Mouse (Mus musculus) frontal cortex, postnatal 36 days (tissue): ENCODE measurements around the gene Abl2.

ENCODE experiments used
- DNase-seq, 2 experiments: peaks; one replicate each; pipeline ENCODE4 v3.0.0; 2022; ENCODE audit warnings: low spot score in 2 of 2

The Abl2 gene

DNA sequence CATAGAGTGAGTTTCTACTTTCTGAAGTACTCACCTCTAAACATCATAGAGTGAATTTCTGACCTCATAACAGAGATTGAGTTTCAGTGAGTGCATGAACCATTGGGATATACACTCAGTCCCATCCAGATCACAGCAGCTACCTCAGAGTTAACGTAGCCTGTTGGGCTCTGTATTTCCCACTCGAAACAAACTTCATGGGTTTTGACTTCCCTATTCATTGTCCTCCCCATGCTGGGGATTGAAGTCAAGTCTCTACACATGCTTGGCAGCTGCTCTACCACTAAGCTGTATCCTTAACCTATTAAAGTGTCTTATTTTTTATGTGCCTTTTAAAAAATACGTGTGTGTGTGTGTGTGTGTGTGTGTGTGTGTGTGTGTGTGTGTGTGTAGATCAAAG lies 26.9 kb downstream of the Abl2 start:
- no peak for DNase-seq

DNA sequence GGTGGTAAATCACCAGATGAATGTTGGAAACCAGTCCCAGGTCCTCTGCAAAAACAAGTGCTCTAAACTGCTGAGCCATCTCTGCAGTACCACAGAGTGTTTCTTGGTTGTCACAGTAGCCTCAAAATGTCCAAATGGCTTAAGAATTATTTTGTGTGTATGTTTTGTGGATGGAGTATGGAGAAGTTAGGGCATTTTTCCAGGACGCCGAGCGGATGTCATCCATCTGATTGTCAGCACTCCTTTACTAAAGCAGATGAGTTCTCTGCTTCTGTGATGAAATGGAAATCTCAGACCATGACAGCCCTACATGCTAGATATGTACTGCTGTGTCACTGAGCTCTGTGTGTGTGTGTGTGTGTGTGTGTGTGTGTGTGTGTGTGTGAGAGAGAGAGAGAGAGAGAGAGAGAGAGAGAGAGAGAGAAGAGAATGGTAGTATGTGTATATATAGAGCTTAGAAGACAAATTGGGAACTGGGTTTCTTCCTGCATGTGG lies 31.3 kb downstream of the Abl2 start:
- no peak for DNase-seq

DNA sequence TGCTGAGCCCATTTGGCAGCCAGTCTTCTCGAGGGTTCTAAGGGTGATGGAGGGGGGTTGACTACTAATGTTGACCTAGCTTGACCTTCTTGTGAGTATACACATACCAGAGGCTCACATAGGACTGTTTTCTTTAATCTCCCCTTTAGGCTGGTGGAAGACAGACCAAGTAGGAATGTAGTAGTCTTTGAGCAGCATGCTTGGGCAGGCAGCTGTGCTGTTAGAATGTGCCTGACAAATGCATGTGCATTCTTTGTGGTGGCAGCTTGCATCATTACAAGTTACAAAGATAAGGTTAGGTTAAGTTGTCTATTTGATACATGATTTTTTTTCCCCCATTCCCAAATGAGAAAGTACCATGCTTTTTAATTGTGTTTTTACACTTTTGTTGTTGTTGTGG lies 31.8 kb downstream of the Abl2 start:
- DNase-seq: no peak

DNA sequence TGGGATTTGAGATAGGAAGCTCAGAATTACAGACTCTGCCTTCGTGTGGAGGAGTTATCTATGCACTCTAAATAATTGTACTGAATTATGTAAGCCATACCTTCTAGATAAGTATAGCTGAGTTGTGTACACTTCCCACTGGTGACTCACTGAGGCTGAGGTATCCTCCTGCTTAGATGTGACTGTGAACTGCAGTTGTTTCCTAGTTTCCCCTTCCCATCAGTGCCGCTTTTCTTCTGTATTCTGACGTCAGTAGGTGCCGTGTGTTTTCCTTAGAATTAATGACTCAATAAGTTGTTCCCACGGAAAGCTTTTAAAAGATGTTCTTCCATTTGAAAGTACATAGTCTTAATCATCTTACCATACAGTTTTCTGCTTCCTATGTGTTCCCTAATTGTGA lies 34.7 kb downstream of the Abl2 start:
- no peak for DNase-seq

DNA sequence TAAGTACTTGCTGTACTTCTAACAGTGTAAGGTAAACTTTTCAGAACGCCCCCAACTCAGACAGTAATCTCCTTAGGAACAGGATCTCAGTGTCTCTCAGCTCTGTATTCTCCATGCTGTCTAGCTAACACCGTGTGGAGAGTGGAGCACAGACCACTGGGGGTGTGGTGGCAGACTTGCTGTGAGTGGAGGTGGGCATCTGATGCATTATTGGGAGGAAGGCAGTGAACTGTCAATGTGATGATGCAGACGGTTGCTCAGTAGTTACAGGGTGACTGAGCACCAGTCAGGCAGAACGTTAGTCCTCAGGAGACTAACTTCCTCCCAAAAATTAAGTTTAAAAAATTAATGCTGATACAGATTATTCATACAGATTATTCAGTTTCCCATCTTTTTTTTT lies 38.5 kb downstream of the Abl2 start:
- DNase-seq: no peak

DNA sequence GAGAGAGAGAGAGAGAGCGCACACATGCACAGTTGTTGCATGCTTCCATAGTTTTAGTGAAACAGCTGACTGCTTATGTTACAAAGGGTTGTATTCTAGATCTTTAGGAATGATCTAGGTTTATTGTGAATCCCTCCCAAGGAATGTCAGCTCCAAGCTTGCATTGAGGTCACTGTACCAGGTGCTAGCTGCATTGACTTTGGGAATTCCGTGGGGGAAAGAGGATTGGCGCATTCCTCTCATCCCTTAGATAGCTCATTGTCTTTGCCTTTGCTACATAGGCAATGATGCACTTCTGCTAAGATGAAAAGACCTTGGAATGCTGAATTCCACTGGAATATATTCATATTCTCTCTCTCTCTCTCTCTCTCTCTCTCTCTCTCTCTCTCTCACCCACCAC lies 44.0 kb downstream of the Abl2 start:
- DNase-seq: no peak

DNA sequence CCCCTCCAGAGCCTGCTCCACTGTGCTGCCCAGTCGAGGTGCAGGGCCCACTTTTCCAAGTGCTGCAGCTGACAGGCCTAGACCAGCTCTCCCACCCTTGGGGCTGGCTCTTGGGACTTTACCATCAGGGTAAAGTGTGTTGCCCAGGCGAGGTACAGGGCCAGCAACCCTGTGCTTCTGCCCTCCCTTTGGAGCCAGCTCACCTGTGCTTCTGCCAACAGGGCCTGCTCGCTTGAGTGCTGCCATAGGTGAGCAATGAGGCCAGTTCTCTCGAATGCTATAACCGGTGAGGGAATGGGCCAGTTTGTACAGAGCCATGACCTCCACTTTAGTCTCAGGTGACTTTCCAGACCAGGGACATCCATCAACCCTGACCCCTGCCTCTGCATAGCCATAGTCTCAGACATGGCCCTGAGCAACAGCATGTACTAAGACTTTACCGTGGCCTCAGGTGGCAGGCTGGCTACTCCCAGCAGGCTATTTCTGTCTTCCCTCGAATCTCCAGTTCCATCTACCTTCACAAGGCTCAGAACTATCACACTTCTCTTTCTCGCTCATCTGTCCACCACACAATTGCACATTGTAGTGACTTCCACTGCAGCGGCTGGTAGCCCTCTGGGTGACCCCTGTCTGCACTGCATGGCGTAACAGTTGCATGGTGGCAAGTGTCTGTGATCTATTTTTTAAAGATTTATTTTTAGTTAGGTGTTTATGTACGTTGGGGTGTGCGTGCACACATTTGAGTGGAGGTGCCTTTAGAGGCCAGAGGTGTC lies 46.7 kb downstream of the Abl2 start:
- no peak for DNase-seq

DNA sequence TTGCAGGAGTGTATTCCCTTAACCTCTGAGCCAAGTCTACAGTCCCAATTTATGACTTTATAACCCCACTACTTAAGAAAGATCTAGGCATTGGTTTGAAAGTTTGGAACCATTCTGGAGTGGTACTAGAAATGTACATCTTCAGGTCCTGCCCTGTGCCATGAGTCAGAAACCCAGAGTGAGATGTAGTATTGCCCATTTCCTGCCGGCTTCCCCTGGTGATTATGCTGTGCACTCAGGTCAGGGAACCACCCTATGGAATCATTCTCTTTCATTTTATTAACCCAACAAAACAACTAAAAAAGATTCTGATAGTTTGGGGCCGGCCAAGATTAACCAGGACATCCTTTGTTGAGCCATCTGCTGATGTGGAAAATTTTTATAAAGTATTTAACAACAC lies 47.4 kb downstream of the Abl2 start:
- no peak for DNase-seq

DNA sequence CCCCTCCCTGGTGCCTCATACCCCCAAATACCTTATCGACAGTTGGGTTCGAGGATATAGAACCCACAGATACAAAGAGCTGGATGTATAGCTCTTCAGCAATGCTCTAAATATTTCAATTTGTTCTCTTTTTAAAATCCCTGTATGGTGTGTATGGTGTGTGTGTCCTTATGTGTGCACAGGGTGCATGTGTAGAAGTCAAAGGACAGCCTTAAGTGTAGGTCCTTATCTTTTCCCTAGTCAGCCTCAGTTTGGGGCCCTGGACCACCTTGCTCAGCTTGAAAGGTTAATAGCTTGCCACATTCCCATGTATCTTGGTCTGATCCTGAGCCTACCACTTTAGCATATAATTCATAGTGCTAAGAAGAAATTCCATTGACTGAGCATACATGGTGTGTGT lies 49.9 kb downstream of the Abl2 start:
- DNase-seq: no peak

DNA sequence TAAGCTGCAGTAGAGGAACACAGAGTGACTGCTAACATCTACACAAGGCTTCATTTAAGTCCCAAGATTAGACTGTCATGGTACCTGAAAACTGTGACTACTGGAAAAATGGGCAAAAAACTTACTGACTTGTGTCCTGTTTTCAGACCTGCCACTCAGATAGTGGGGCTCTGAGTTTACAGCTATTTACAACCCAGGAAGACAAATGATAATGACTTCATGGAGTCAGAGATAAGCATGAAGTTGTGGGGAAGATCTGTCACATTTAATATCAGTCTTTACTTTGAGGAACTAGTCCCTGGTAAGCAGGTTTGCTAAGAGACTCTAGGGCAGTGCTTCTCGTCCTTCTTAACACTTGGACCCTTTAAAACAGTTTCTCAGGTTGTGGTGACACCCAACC lies 51.7 kb downstream of the Abl2 start:
- no peak for DNase-seq

DNA sequence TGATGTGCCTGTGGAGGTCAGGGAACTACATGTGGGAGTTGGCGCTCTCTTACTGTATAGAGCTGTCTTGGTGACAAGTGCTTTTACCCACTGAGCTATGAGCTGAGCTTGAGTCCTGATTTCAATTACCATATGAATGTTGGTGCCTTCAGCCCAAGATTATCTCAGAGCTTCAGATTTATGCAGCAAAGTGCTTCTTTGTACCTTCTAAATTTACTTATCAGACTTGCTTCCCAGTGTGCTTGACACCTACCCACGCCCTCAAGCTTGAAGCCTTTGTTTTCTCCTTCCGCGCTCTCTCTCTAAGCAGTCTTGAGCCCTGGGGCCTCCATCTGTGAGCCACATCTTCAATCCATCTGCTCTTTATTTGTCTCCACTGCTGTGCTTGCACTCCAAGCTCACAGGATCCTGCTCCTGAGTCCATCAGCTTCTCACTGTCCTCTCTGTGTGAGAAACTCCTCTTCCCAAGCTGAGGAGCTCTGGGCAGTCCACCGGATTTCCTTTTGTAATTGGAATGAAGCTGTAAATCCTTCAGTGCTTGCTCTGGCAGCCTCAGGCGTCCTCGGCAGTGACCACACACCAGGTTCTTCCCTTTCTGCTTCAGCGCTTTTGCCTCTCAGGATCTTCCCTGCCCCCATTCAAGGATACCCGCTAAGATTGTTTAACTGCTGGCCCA lies 55.4 kb downstream of the Abl2 start:
- peak; percentile 64 to 72 for DNase-seq

DNA sequence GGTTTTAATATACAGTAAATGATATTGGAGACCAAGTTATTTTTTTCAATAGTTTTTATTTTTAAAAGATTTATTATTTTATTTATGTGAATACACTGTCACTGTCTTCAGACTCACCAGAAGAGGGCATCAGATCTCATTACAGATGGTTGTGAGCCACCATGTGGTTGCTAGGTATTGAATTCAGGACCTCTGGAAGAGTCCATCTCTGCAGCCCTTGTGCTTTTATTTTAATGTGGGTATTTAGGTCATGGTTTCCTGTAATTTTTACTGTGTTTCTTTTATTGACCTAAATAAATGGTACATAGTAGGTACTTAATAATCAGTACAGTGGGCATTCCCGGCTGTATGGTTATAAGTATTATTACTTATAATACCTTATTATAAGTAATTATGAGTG lies 56.1 kb downstream of the Abl2 start:
- no peak for DNase-seq

DNA sequence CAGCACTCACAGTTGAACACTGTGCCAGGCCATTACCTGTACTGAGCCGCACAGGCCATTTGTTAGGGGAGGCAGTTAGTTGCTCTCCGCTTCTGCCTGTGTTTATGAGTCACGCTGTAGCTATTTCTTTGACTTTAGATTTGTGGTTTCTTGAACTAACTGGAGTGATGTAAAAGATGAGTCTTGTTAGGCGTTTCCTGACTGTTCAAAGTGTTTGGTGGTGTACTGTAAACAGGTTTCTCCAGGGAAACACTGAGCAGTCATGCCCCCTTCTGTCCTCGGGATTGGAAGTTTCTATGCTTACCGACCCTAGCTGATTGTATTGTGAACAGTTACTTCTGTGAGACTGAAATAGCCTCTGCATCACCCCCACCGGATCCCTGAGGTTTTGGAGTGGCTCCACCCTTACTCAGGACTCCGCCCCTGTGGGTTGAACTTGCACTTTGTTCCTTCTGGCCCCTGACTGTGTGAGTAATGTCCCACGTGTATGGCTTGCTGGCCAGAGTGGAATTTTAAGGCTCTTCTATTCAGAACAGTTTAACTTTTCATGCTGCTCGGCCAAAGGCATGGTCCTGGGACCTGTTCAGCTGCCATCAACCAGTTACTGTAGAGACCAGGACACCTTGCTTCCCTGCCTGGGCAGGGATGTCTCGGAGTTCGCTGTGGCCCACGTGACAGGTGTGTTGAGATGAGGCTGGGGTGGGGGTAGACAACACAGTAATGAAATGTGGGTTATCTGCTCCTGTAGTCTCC lies 57.0 kb downstream of the Abl2 start:
- no peak for DNase-seq

DNA sequence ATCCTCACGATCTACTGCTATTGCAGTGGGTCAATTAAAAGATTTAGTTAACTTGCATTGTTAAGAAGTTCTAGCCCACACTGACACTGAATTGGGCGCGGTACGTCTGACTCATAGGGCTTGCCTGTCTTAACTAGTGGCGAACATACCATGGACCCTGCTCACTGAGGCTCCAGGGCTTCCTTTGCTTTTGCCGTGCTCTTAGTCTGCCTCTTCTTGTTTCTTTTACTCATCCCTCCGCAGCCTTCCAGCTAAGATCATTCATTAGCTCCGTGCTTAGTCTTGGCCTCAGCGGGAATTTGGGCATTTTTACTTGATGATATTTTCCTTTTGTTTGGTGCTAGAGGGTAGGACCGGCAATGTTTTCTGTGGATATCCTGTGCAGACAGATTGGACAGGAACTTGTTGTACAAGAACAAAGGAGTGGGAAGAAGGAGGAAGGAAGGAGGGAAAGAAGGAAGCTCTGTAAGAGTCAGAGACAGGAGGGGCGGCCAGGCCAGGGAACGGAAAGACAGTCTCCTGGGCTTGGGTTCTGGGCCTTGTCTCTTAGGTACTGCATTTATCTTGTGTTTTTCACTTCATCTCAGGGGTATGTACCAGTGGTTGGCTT lies 58.5 kb downstream of the Abl2 start:
- DNase-seq: no peak

DNA sequence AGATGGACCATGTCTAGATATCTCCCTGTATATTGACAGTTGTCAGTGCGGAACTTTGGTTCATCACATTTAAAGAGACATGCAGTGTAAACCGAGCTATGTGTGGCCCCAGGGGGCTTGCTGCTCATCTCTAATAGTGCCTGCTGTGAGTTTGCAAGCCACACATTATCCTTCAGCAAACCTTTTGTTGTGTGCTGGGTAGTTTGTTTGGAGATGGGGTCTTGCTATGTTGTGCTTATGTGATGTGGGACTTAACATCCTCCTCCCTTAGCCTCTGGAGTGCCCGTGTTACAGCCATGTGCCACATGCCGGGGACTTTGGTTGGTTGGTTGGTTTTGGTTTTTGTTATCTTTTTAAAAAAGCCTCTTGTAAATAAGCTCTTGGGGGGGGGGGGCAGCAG lies 59.2 kb downstream of the Abl2 start:
- DNase-seq: no peak

DNA sequence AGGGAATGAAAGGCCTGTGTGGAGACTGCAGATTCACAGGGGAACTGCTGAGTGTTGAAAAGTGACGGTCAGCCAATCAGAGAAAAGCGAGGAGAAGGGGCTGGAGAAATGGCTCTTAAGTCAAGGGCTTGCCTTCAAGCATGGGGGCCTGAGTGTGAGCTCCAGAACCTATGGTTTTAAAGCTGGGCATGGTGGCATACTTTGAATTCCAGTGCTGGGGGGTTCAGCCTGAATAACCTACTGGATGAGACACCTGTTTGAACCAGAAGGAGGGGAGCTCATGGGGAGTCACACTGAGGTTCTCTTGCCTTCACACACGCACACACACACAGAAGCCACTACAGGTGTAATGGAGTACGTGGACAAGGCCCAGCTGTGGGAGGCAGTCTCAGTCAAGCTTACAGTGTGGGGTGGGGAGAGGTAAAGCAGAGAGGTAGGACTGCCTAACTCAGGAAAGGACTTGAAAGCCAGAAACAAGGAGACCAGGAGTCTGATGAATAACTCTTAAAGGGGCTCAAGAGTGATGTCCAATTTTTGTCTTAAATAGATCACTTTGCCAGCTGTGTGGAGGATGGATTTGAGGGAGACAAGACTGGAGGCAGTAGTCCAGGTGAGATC lies 61.8 kb downstream of the Abl2 start:
- no peak for DNase-seq

DNA sequence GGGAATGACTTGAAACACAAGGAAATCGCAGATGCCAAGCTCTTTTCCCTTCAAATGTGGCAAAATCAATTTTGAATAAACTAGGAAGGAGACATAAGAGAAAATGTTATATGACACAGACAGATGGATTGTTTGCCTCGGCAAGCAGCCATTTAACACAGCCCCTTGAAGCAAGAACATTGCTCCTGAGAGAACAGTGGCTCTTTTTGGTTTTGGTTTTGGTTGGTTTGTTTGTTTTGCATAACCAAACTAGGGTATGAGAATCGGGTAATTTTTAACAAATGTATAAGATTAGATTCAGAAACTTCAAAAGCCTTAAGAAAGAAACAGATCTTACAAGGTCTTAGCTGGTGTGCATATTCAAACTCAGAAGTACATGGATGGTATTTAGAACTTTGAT lies 62.4 kb downstream of the Abl2 start:
- DNase-seq: no peak

DNA sequence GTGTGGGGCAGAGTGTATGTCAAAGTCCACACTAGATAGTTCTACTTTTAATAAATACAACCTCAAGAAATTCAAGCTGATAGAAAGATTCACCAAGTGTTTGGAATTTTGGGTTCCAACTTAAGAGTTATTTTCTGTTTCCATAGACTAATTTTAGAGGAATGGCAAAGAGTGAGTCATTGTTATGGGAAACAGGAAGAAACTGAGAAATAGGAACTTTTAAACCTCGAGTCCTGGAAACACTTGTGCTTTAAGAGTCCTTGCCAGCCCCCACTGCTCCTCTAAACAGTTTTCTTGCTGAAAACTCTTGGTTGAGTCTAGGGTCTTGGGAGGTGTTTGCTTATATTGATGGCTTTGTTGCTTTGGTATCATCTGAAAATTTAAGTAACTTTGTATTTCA lies 65.6 kb downstream of the Abl2 start:
- no peak for DNase-seq

DNA sequence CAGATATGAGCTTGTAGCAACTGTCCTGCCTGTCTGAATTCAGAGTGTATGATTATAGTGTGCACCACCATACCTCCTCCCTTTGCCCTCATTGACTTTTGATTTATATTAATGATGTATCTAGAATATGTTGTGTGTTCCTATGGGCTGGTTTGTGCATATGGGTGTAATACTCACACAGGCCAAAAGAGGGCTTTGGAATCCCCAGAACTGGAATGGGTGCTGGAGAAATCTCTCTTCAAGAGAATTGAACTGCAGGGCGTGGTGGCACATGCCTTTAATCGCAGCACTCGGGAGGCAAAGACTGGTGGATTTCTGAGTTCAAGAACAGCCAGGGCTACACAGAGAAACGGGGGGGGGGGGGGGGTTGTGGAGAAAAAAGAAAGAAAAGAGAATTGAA lies 68.1 kb downstream of the Abl2 start:
- no peak for DNase-seq

DNA sequence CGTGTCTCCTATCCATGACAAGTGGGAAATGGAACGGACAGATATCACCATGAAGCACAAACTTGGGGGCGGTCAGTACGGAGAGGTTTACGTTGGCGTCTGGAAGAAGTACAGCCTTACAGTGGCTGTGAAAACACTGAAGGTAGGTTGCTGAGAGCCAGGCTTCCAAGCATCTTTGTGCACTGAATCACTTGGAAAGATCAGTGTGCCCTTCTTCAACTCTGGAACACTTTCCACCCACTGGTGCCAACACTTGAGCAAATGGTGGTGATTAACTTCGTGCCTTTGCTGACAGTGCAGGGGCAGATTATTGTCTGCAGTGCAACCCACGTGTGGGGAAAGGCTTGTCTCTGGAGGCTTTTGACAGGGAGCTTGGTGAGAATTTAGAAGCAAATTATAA lies 71.4 kb downstream of the Abl2 start:
- DNase-seq: peak in 1 of 2 experiments; percentile 49

DNA sequence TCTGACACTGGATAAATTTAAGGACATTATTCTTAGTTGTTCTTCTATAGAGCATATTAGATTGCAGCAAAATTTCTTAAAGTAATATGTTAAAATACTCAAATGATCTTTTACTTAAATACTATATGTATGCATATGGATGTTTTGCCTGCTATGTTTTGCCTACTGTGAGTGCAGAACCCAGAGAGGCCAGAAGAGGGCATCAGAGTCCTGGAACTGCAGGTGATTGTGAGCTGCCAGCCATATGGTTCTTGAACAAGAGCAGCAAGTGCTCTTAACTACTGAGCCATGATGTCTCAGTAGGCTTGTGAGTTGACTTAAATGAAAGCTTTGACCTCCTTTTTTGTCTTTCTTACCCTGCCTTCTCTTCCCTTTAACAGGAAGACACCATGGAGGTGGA lies 72.4 kb downstream of the Abl2 start:
- no peak for DNase-seq

DNA sequence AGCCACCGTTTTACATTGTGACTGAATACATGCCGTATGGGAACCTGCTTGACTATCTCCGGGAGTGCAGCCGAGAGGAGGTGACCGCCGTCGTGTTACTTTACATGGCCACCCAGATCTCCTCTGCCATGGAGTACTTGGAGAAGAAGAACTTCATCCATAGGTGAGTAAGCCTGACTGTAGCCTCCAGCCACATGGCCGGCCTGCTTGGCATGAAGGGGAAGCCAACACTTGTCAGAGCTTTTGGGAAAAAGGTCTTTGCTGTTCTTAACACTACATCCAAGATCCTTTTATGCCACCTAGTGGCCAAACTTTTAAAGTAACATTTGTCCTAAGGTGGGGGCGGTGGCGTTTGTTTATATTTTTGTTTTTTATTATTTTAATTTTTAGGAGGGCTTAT lies 74.5 kb downstream of the Abl2 start:
- DNase-seq: no peak
